Comparison of ENCODE assay signal across 7 mouse cellular contexts in genomic region chr9:123313726-123314125, GRCm38 (mm10).
"Had no signal": no experiment of that assay in that cellular context is flagged by ENCODE, and none has a peak within 500 bp of the region (broad histone marks: within the 10 kb centered on the region; RNA-seq: fewer than 3 reads in every experiment).

No protein-coding gene starts in this region.

- DNase-seq: liver, postnatal 0 days; lung, adult 2 months; lung, postnatal 14 days; lung, postnatal 36 days; thymus, adult 18-20 months; thymus, postnatal 14 days; thymus, postnatal 36 days had no signal
